Mouse (Mus musculus) erythroblast, embryonic 14.5 days (primary cell): Measurements from ENCODE around the gene Ints12.

Source experiments
- GATA1 ChIP-seq: IDR thresholded peaks from 2 replicates; pipeline ENCODE4 v1.6.1; 2012; ENCODE audit warnings: low read length, inconsistent platforms, mixed read lengths
- TAL1 ChIP-seq: IDR thresholded peaks from 3 replicates; pipeline ENCODE4 v1.6.1; 2012; ENCODE audit warnings: low read length, inconsistent platforms, mixed read lengths

DNA sequence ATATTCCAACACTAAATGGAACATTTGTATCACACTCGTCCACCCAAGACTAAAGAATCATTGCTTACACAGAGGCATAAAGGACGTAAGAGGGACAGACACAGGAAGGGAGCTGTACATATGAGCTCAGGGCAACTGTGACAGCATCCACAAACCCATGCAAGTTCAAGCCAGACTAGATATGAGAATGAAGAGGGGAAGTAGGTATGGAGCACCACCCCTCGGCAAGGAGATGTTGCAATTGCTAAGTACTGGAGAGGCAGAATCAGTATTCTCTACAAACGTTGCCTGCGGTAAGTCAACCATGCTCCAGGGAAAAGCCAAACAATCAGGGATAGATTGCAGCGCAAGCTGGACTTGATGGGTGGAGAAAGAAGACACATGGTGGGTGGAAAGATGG lies 62.0 kb downstream of the Ints12 start:
- no peak for TF ChIP-seq GATA1
- TF ChIP-seq TAL1, result no peak
